Mouse (Mus musculus) heart, postnatal 0 days (tissue): Measurements from ENCODE around the gene Myd88. TPM values are rescaled to one million over a fixed set of nuclear protein-coding genes. Genes with fewer than 3 reads are reported as not detected.

Experiments used
- ATAC-seq: fragments of 200-750 bp; cut with Nextera tagmentation; 2 replicates; pipeline ENCODE4 v1.8.0; 2017; ENCODE audit warnings: low read depth, moderate number of reproducible peaks, moderate library complexity; ENCODE audit not compliant: insufficient read depth
- DNase-seq: peaks from one replicate; pipeline ENCODE4 v3.0.0-alpha.2; 2016; ENCODE audit warnings: low spot score
- H3K27ac ChIP-seq: fragments of 300-500 bp; sonication (generic); 2 replicates; pipeline ENCODE4 v1.5.1; 2014; ENCODE audit warnings: low read depth, mild to moderate bottlenecking
- H3K27me3 ChIP-seq: fragments of 300-500 bp; sonication (generic); 2 replicates; pipeline ENCODE4 v1.6.1; 2014; ENCODE audit warnings: low read length, mixed read lengths; ENCODE audit not compliant: control insufficient read depth, insufficient read depth
- H3K36me3 ChIP-seq: fragments of 300-500 bp; sonication (generic); replicated peaks from 2 replicates; pipeline ENCODE4 v1.6.1; 2014; ENCODE audit warnings: low read length, mixed read lengths; ENCODE audit not compliant: control insufficient read depth, insufficient read depth
- H3K4me1 ChIP-seq: fragments of 300-500 bp; sonication (generic); 2 replicates; pipeline ENCODE4 v1.6.1; 2014; ENCODE audit warnings: antibody characterized with exemption; ENCODE audit not compliant: control insufficient read depth, insufficient read depth
- H3K4me2 ChIP-seq: fragments of 300-500 bp; sonication (generic); 2 replicates; pipeline ENCODE4 v1.6.1; 2014; ENCODE audit warnings: low read depth, mild to moderate bottlenecking, low read length, moderate library complexity
- H3K4me3 ChIP-seq: fragments of 300-500 bp; sonication (generic); 2 replicates; pipeline ENCODE4 v1.5.1; 2014; ENCODE audit warnings: low read depth, low read length
- H3K9ac ChIP-seq: fragments of 300-500 bp; sonication (generic); replicated peaks from 2 replicates; pipeline ENCODE4 v1.6.1; 2014; ENCODE audit warnings: low read depth, low read length, mixed read lengths
- H3K9me3 ChIP-seq: fragments of 300-500 bp; sonication (generic); replicated peaks from 2 replicates; pipeline ENCODE4 v1.6.1; 2016; ENCODE audit warnings: low read length; ENCODE audit not compliant: control insufficient read depth
- CTCF ChIP-seq: IDR thresholded peaks from 2 replicates; pipeline ENCODE4 v1.5.1; 2016; ENCODE audit warnings: antibody characterized with exemption, control low read depth, low read depth
- EP300 ChIP-seq: IDR thresholded peaks from 2 replicates; pipeline ENCODE4 v1.6.1; 2016; ENCODE audit warnings: antibody characterized with exemption, low read depth
- WGBS: fragments of 180-500 bp; shearing (Covaris S2); extraction: QIAGEN DNeasy Blood & Tissue Kit; methylation state at CpG from one replicate; pipeline ENCODE4 v1.1.7; 2014; 5-methylcytosine and 5-hydroxymethylcytosine counted together
- polyA plus RNA-seq: library from polyadenylated mRNA; unstranded; fragments of >200 nt; fragmentation: Nextera tagmentation; extraction: Ambion mirVana; gene quantifications from 2 replicates; pipeline ENCODE4 v1.2.1, GENCODE M21; 2015
- total RNA-seq: library from RNA; depleted of rRNA; stranded (reverse); fragments of >200 nt; gene quantifications from 2 replicates; pipeline ENCODE4 v1.2.3, GENCODE M21; 2014; ENCODE audit warnings: low replicate concordance; rRNA removed

Gene Myd88
- total and polyA plus RNA-seq, 2 experiments from 2014 or later = 14.3 to 17.0 TPM

DNA sequence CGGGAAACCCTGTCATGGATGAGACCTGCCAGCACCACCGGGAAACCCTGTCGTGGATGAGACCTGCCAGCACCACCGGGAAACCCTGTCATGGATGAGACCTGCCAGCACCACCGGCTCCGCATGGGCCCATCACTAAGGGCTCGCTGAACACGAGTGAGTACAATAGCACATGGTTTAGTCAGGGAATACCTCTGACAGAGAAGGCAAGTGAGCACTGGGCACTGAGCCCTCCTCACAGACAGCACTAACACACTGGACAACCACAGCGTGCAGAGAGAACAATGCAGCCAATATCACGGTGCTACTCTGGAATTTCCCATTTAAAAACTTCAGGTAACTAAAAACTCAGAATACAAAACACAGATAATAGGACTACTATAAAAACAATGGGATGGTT is 28.1 kb downstream of the Myd88 start:
- Histone ChIP-seq H3K4me2 (no peak overlapping the region), H3K27me3 (no peaks in the 10 kb centered on the region), H3K36me3 (no peaks in the 10 kb centered on the region), H3K27ac (no peak overlapping the region), H3K9ac (no peak overlapping the region), H3K9me3 (no peaks in the 10 kb centered on the region), H3K4me1 (no peaks in the 10 kb centered on the region), H3K4me3 (no peak overlapping the region)
- no peak for DNase-seq
- TF ChIP-seq CTCF (no peak), EP300 (no peak)
- WGBS = 68% methylated on average over 10 of the region's 10 CpGs
- ATAC-seq = no peak

DNA sequence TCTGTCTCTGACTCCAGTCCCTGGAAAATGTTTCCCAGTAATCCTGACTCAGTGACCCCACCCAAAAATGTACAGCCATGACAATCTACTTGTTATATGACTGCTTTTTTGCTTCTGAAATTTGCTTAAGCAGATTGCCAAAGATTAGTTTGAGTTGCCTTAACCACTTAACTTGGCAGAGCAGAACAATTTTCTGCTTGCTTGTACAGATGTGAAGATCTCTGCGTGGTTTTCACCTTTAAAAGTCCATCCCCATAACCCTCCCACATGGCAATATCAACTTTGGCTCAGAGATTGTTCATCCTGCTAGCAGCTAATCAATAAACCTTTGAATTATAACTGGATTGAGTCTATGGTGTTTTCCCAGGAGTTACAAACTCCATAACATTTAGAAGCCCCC is 32.1 kb downstream of the Myd88 start:
- no peaks in the 10 kb centered on the region for H3K9me3 ChIP-seq
- no peak overlapping the region for H3K4me2 ChIP-seq
- H3K4me1 ChIP-seq = peaks cover 5% of the 10 kb centered on the region; the same call in 1 of the 2 replicates
- no peak overlapping the region for H3K4me3 ChIP-seq
- DNase-seq (no peak), ATAC-seq (no peak)
- WGBS = 96% methylated on average over 1 of the region's 1 CpGs
- H3K36me3 ChIP-seq = no peaks in the 10 kb centered on the region
- H3K27ac ChIP-seq = no peak overlapping the region
- no peaks in the 10 kb centered on the region for H3K27me3 ChIP-seq
- TF ChIP-seq CTCF (no peak), EP300 (no peak)
- no peak overlapping the region for H3K9ac ChIP-seq

DNA sequence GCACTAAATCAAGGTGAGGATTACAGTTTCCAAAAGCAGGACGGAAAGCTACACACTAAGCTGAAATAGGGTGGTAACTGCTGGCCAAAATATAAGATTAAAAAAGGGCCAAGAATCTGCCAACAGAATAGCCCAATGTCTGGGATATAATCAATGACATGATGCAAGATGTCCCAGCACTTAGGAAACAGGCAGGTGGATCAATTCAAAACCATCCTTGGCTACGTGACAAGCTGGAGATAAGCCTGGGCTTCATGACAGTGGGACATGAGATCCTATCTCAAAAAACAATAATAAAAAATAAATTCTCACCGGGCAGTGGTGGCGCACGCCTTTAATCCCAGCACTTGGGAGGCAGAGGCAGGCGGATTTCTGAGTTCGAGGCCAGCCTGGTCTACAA is 35.3 kb downstream of the Myd88 start:
- WGBS = 89% methylated on average over 7 of the region's 7 CpGs

DNA sequence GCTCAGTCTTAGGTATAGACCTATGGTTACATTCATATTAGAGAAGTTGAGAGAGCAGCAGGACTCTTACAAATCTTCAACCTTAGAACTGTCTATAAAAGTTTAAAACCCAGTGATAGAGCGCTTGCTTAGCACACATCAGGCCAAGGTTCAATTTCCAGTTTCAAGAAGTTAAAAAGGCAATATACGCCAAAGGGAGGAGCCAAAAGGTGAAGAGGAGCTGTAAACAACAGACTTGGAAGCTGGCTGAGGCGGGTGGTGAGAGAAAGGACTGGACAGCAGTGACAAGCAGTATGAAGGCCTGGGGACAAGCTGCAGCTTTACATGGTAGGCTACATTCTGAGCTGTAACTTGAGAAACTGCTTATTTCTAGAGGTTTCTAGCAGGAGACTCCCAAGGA is 42.6 kb downstream of the Myd88 start:
- Histone ChIP-seq H3K27ac (no peak overlapping the region), H3K4me1 (no peaks in the 10 kb centered on the region), H3K4me2 (no peak overlapping the region), H3K27me3 (no peaks in the 10 kb centered on the region), H3K9ac (no peak overlapping the region), H3K4me3 (no peak overlapping the region), H3K36me3 (peaks cover 24% of the 10 kb centered on the region), H3K9me3 (no peaks in the 10 kb centered on the region)
- ATAC-seq (no peak), DNase-seq (no peak)
- 97% methylated on average over 3 of the region's 3 CpGs for WGBS
- TF ChIP-seq EP300 (no peak), CTCF (no peak)

More for the DNA sequence above, 35.3 kb downstream of the Myd88 start:
- TF ChIP-seq EP300 (no peak), CTCF (no peak)
- DNase-seq (no peak), ATAC-seq (no peak)
- Histone ChIP-seq H3K4me3 (no peak overlapping the region), H3K27me3 (no peaks in the 10 kb centered on the region), H3K27ac (no peak overlapping the region), H3K9me3 (no peaks in the 10 kb centered on the region), H3K9ac (no peak overlapping the region), H3K4me2 (no peak overlapping the region), H3K36me3 (peaks cover 27% of the 10 kb centered on the region), H3K4me1 (peaks cover 5% of the 10 kb centered on the region; the same call in 1 of the 2 replicates)

DNA sequence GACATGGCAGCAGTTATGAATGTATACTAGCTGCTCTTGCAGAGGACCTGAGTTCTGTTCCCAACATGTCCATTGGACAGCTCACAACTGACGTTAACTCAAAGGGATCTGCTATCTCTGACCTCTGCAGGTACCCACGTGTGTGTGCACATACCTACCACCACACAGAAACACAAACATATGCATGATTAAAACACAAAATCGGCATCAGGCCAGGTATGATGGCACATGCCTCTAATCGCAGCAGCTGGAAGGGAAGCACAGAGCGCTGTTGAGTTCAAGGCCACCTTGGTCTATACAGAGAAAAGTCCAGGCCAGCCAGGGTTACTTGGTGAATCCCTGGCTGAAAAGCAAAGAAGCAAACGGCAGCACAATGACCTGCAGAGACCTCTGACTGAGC is 43.5 kb downstream of the Myd88 start:
- WGBS = 82% methylated on average over 6 of the region's 6 CpGs
- no peak for TF ChIP-seq EP300
- TF ChIP-seq CTCF = no peak
- Histone ChIP-seq H3K27me3 (no peaks in the 10 kb centered on the region), H3K27ac (no peak overlapping the region), H3K36me3 (peaks cover 18% of the 10 kb centered on the region), H3K9ac (no peak overlapping the region), H3K4me3 (no peak overlapping the region), H3K4me2 (no peak overlapping the region), H3K4me1 (no peaks in the 10 kb centered on the region), H3K9me3 (no peaks in the 10 kb centered on the region)
- ATAC-seq (no peak), DNase-seq (no peak)

DNA sequence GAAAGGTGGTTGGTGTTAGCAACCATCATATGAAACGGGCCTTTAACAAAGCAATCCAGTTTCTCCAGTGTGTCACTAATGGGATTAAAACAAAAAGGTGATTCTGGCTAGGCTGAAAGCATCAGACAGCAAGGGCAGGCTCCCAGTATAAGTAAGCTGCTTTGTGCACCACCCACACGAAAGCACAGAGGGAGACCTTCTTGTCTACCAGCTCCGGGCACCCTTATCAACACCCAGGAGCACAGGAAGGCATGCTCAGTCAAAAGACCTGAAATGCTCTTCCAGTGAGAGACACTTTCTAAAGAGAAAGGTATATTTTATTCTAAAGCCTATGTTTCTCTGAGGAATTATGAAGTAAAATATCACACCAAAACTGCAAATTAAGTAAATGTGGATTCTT is 50.4 kb downstream of the Myd88 start:
- no peaks in the 10 kb centered on the region for H3K27me3 ChIP-seq
- H3K4me1 ChIP-seq = no peaks in the 10 kb centered on the region
- 0 out of 2 replicates have a peak, but pooled peaks cover 7% of the 10 kb centered on the region for H3K36me3 ChIP-seq
- 54% methylated on average over 3 of the region's 3 CpGs for WGBS
- TF ChIP-seq EP300 (no peak), CTCF (no peak)
- no peak for ATAC-seq
- no peaks in the 10 kb centered on the region for H3K9me3 ChIP-seq
- no peak overlapping the region for H3K4me3 ChIP-seq
- no peak for DNase-seq
- no peak overlapping the region for H3K9ac ChIP-seq
- H3K27ac ChIP-seq = no peak overlapping the region
- H3K4me2 ChIP-seq = no peak overlapping the region

Other genes starting within 250 kb of the Myd88 start
- gene Plcd1, start 247.9 kb downstream of the Myd88 start, total RNA-seq = 21.1 and 27.1 TPM in 2 replicates
- 12.9 and 14.6 TPM in 2 replicates for gene Plcd1, start 247.9 kb downstream of the Myd88 start, polyA plus RNA-seq
- gene Dlec1, start 238.9 kb downstream of the Myd88 start, total RNA-seq = 5.0 TPM in 1 of 2 replicates, not detected in the other
- 0.15 and 0.21 TPM in 2 replicates for gene Dlec1, start 238.9 kb downstream of the Myd88 start, polyA plus RNA-seq
- 0.27 TPM in 1 of 2 replicates, not detected in the other for gene Acaa1b, start 184.3 kb downstream of the Myd88 start, total RNA-seq
- 0.15 and 0.30 TPM in 2 replicates for gene Acaa1b, start 184.3 kb downstream of the Myd88 start, polyA plus RNA-seq
- gene Gm47289, start 182.2 kb downstream of the Myd88 start, total RNA-seq = not detected in 2 replicates
- not detected in 2 replicates for gene Gm47289, start 182.2 kb downstream of the Myd88 start, polyA plus RNA-seq
- gene Slc22a13, start 132.3 kb downstream of the Myd88 start, total RNA-seq = not detected in 2 replicates
- gene Slc22a13, start 132.3 kb downstream of the Myd88 start, polyA plus RNA-seq = not detected in 2 replicates
- gene Oxsr1, start 19.0 kb downstream of the Myd88 start, total RNA-seq = 28.1 and 28.8 TPM in 2 replicates
- gene Oxsr1, start 19.0 kb downstream of the Myd88 start, polyA plus RNA-seq = 6.4 and 6.7 TPM in 2 replicates
- 179 and 206 TPM in 2 replicates for gene Acaa1a, start 1.7 kb downstream of the Myd88 start, total RNA-seq
- gene Acaa1a, start 1.7 kb downstream of the Myd88 start, polyA plus RNA-seq = 89.1 and 89.8 TPM in 2 replicates
- 0.04 and 0.12 TPM in 2 replicates for gene Xylb, start 16.0 kb upstream of the Myd88 start, total RNA-seq
- 0.26 and 0.46 TPM in 2 replicates for gene Xylb, start 16.0 kb upstream of the Myd88 start, polyA plus RNA-seq
- gene Slc22a14, start 24.1 kb upstream of the Myd88 start, total RNA-seq = 0.19 TPM in 1 of 2 replicates, not detected in the other
- gene Slc22a14, start 24.1 kb upstream of the Myd88 start, polyA plus RNA-seq = 0.08 and 0.11 TPM in 2 replicates
- 4.3 and 6.6 TPM in 2 replicates for gene Acvr2b, start 60.7 kb upstream of the Myd88 start, total RNA-seq
- gene Acvr2b, start 60.7 kb upstream of the Myd88 start, polyA plus RNA-seq = 6.6 and 6.8 TPM in 2 replicates
- gene Exog, start 103.5 kb upstream of the Myd88 start, total RNA-seq = 1.4 and 3.0 TPM in 2 replicates
- gene Exog, start 103.5 kb upstream of the Myd88 start, polyA plus RNA-seq = 4.2 and 4.8 TPM in 2 replicates
- 82.7 and 96.1 TPM in 2 replicates for gene Scn5a, start 237.6 kb upstream of the Myd88 start, total RNA-seq
- 11.5 and 16.8 TPM in 2 replicates for gene Scn5a, start 237.6 kb upstream of the Myd88 start, polyA plus RNA-seq